Mouse (Mus musculus): Measurements from ENCODE around the gene Capn2. TPM values are rescaled to one million over a fixed set of nuclear protein-coding genes. Genes with fewer than 3 reads are reported as not detected.
A peak's percentile ranks its signal among the peaks of the same experiment; 100 is the strongest.

The Capn2 gene
- 119 and 126 TPM in 2 replicates for polyA plus RNA-seq (2015; fragmentation: Nextera tagmentation; extraction: Ambion mirVana)

GRCm38 (mm10) chr1:182516758-182517676 is at the start of gene Capn2:
Gene Capn2, minus strand, starts transcription at chr1:182517608.
- under 1% methylated on average over 81 of the region's 84 CpGs for WGBS

GRCm38 (mm10) chr1:182565351-182565835 is 48.0 kb upstream of the Capn2 start:
- H3K9ac ChIP-seq = no peak overlapping the region
- no peak overlapping the region for H3K27ac ChIP-seq
- no peaks in the 10 kb centered on the region for H3K9me3 ChIP-seq (replicated peaks)
- no peak for ATAC-seq (replicated peaks; ENCODE audit: low FRiP score)
- no peaks in the 10 kb centered on the region for H3K36me3 ChIP-seq
- H3K4me3 ChIP-seq (replicated peaks) = no peak overlapping the region
- H3K27me3 ChIP-seq = 0 out of 2 replicates have a peak, but pooled peaks cover 3% of the 10 kb centered on the region
- peaks cover 18% of the 10 kb centered on the region for H3K4me1 ChIP-seq
- no peak overlapping the region for H3K4me2 ChIP-seq
- WGBS = 83% methylated on average over 6 of the region's 6 CpGs

More at GRCm38 (mm10) chr1:182516758-182517676, at the start of gene Capn2:
- ATAC-seq (replicated peaks; ENCODE audit: low FRiP score) = peak; percentile 93
- no peaks in the 10 kb centered on the region for H3K9me3 ChIP-seq (replicated peaks)
- peak within 1 kb of the TSS; percentile 82 for H3K4me2 ChIP-seq
- H3K27me3 ChIP-seq = no peaks in the 10 kb centered on the region
- peak within 1 kb of the TSS; percentile 93 for H3K27ac ChIP-seq
- peaks cover 15% of the 10 kb centered on the region for H3K36me3 ChIP-seq
- peak within 1 kb of the TSS; percentile 82 for H3K4me3 ChIP-seq (replicated peaks)
- H3K4me1 ChIP-seq = peaks cover 71% of the 10 kb centered on the region
- peak within 1 kb of the TSS; percentile 93 for H3K9ac ChIP-seq

DNA sequence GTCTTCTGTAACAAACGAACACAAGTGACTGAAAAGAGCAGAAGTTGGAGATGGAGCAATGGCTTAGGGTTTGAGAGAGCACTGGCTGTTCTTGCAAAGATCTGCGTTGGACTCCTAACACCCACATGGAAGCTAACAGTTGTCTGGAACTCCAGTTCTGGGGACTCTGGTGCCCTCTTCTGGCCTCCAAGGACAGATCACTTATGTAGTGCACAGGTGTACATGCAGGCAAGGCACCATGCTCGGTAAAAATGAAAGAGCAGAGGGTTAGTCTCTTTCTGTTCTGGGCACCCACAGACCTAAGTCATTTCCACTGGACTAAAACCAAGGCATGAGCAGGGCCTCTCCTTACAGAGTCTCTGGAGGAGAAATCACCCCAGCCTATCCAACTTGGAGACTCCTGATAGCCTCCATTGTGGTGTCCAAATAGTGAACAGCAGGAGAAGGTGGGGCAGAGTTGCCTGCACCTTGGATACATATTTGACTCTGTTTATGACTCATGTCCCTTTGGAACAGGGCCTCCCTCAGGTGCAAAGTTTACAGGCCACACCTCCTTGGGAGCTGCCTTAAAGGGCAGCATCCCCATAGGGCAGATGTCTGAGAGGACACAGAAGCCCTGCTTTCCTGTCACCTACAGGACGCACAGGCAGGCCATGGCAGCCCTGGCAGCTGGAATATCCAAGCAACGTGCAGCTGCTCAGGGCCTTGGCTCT is 47.2 kb upstream of the Capn2 start, which contains the start of gene Capn8:
Gene Capn8 (plus strand): TSS at position 600 of the 713 bp plus-strand sequence.
- ATAC-seq (replicated peaks; ENCODE audit: low FRiP score) = no peak
- Histone ChIP-seq H3K9ac (no peak within 1 kb of the TSS), H3K4me1 (peaks cover 18% of the 10 kb centered on the region), H3K27ac (no peak within 1 kb of the TSS), H3K4me2 (no peak within 1 kb of the TSS), H3K27me3 (0 out of 2 replicates have a peak, but pooled peaks cover 3% of the 10 kb centered on the region), H3K9me3 (replicated peaks) (no peaks in the 10 kb centered on the region), H3K4me3 (replicated peaks) (no peak within 1 kb of the TSS), H3K36me3 (no peaks in the 10 kb centered on the region)
- WGBS = 80% methylated on average over 5 of the region's 5 CpGs

DNA sequence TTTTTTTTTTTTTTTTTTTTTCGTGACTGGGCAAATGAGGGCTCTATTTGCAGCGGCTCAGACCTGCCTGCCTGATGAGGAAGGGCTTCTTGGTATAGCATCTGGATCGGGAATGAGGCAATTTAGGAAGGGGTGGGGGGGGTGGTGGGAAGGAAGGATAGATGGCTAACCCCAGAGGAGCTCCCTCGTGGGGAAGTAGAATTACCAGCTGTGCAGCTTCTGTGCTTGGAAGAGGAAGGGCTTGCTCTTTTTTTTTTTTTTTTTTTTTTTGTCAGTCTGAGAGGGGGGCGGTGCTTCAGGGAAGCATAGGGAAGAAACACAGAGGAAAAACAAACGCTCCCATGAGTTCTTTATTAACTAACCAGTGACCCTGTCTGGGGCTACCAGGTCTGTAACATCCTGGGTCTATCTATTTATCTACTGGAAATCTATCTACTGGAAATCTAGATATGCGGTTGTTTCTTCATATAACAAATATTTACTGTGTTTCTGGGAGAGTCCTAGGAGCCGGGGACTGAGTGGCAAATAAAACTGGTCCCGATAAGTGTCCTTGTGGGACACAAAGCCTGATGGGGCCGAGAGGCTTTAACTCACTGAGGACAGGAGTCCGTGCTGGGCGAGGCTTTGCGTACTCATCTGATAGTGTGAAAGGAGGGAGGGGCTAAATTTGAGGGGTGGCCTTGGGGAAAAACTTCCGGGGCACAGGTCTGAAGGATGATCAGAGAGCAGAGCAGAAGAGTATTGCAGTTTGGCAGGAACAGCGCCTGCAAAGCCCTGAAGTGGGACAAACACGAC is 45.4 kb upstream of the Capn2 start:
- Histone ChIP-seq H3K36me3 (no peaks in the 10 kb centered on the region), H3K4me2 (peak overlapping the region; percentile 39), H3K27me3 (0 out of 2 replicates have a peak, but pooled peaks cover 3% of the 10 kb centered on the region), H3K9ac (no peak overlapping the region), H3K4me1 (peaks cover 21% of the 10 kb centered on the region), H3K4me3 (replicated peaks) (peak overlapping the region; percentile 10), H3K9me3 (replicated peaks) (no peaks in the 10 kb centered on the region), H3K27ac (0 out of 2 replicates have a peak overlapping the region, but pooled peaks have one; percentile 48)
- 0 out of 2 replicates have a peak, but pooled peaks have one; percentile 22 for ATAC-seq (replicated peaks; ENCODE audit: low FRiP score)
- WGBS = 25% methylated on average over 16 of the region's 16 CpGs

GRCm38 (mm10) chr1:182561945-182562514 is 44.6 kb upstream of the Capn2 start:
- Histone ChIP-seq H3K4me3 (replicated peaks) (no peak overlapping the region), H3K27ac (no peak overlapping the region), H3K4me1 (peaks cover 21% of the 10 kb centered on the region), H3K27me3 (0 out of 2 replicates have a peak, but pooled peaks cover 3% of the 10 kb centered on the region), H3K9ac (no peak overlapping the region), H3K9me3 (replicated peaks) (no peaks in the 10 kb centered on the region), H3K4me2 (peak overlapping the region; percentile 39), H3K36me3 (no peaks in the 10 kb centered on the region)
- no peak for ATAC-seq (replicated peaks; ENCODE audit: low FRiP score)
- WGBS = 73% methylated on average over 11 of the region's 11 CpGs

GRCm38 (mm10) chr1:182560390-182561098 is 43.1 kb upstream of the Capn2 start:
- 0 out of 2 replicates have a peak, but pooled peaks cover 3% of the 10 kb centered on the region for H3K27me3 ChIP-seq
- WGBS = 20% methylated on average over 3 of the region's 3 CpGs
- ATAC-seq (replicated peaks; ENCODE audit: low FRiP score) = 0 out of 2 replicates have a peak, but pooled peaks have one; percentile 50

GRCm38 (mm10) chr1:182559530-182559929 is 42.1 kb upstream of the Capn2 start:
- no peak overlapping the region for H3K9ac ChIP-seq
- H3K36me3 ChIP-seq = no peaks in the 10 kb centered on the region
- H3K27me3 ChIP-seq = 0 out of 2 replicates have a peak, but pooled peaks cover 3% of the 10 kb centered on the region
- H3K4me1 ChIP-seq = peaks cover 21% of the 10 kb centered on the region
- H3K4me3 ChIP-seq (replicated peaks) = no peak overlapping the region
- no peak overlapping the region for H3K4me2 ChIP-seq
- no peak for ATAC-seq (replicated peaks; ENCODE audit: low FRiP score)
- H3K9me3 ChIP-seq (replicated peaks) = no peaks in the 10 kb centered on the region
- 91% methylated on average over 11 of the region's 11 CpGs for WGBS
- no peak overlapping the region for H3K27ac ChIP-seq

More at GRCm38 (mm10) chr1:182560390-182561098, 43.1 kb upstream of the Capn2 start:
- Histone ChIP-seq H3K9me3 (replicated peaks) (no peaks in the 10 kb centered on the region), H3K4me1 (peaks cover 21% of the 10 kb centered on the region), H3K27ac (no peak overlapping the region), H3K36me3 (no peaks in the 10 kb centered on the region), H3K4me3 (replicated peaks) (no peak overlapping the region), H3K4me2 (no peak overlapping the region), H3K9ac (no peak overlapping the region)

DNA sequence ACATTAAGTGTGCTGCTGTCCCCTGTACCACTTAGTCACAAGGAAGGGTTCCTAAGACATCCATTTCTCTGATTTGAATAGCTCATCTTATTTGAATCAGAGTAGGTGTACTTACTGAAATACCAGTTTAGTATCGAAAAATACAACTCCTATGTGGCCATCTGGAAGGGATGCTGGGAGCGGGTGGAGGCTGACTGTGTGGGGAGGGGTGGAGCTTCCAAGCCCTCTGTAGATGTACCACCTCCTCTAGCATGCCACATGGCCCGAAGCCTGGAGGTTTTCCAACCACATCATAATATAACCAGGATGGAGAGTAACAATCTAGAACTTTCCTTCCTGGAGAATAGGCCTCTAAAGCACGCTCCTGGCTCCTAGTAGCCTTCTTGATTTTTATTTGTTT is 40.9 kb upstream of the Capn2 start:
- H3K27me3 ChIP-seq = 0 out of 2 replicates have a peak, but pooled peaks cover 3% of the 10 kb centered on the region
- peaks cover 17% of the 10 kb centered on the region for H3K4me1 ChIP-seq
- no peak overlapping the region for H3K4me3 ChIP-seq (replicated peaks)
- no peak overlapping the region for H3K9ac ChIP-seq
- no peaks in the 10 kb centered on the region for H3K36me3 ChIP-seq
- H3K27ac ChIP-seq = no peak overlapping the region
- no peak overlapping the region for H3K4me2 ChIP-seq
- no peaks in the 10 kb centered on the region for H3K9me3 ChIP-seq (replicated peaks)
- 88% methylated on average over 4 of the region's 4 CpGs for WGBS
- no peak for ATAC-seq (replicated peaks; ENCODE audit: low FRiP score)

- H3K27ac ChIP-seq = no peak overlapping the region
- H3K4me1 ChIP-seq = no peaks in the 10 kb centered on the region
- no peaks in the 10 kb centered on the region for H3K9me3 ChIP-seq (replicated peaks)
- no peak overlapping the region for H3K9ac ChIP-seq
- ATAC-seq (replicated peaks; ENCODE audit: low FRiP score) = peak; percentile 62; the same call in 1 of the 2 replicates
- no peak overlapping the region for H3K4me2 ChIP-seq
- WGBS = 65% methylated on average over 12 of the region's 12 CpGs
- H3K27me3 ChIP-seq = no peaks in the 10 kb centered on the region
- H3K36me3 ChIP-seq = no peaks in the 10 kb centered on the region
- no peak overlapping the region for H3K4me3 ChIP-seq (replicated peaks)
Observed at GRCm38 (mm10) chr1:182553649-182554375, 36.4 kb upstream of the Capn2 start.

- 76% methylated on average over 8 of the region's 8 CpGs for WGBS
- no peaks in the 10 kb centered on the region for H3K9me3 ChIP-seq (replicated peaks)
- H3K4me3 ChIP-seq (replicated peaks) = no peak overlapping the region
- no peaks in the 10 kb centered on the region for H3K4me1 ChIP-seq
- no peak for ATAC-seq (replicated peaks; ENCODE audit: low FRiP score)
- no peaks in the 10 kb centered on the region for H3K36me3 ChIP-seq
- H3K27ac ChIP-seq = no peak overlapping the region
- H3K27me3 ChIP-seq = no peaks in the 10 kb centered on the region
- H3K9ac ChIP-seq = no peak overlapping the region
- H3K4me2 ChIP-seq = no peak overlapping the region
Observed at GRCm38 (mm10) chr1:182550761-182551160, 33.4 kb upstream of the Capn2 start.
